Mouse (Mus musculus) erythroblast, embryonic 14.5 days (primary cell): ENCODE data around the gene Gata2. TPM values are rescaled to one million over a fixed set of nuclear protein-coding genes. Genes with fewer than 3 reads are reported as not detected.

ENCODE experiments used
- H3K27me3 ChIP-seq: 2 replicates; pipeline ENCODE4 v1.6.1; 2012; ENCODE audit warnings: inconsistent platforms; ENCODE audit not compliant: control insufficient read depth
- H3K36me3 ChIP-seq: 2 replicates; pipeline ENCODE4 v1.6.1; 2012; ENCODE audit warnings: mild to moderate bottlenecking, inconsistent platforms; ENCODE audit not compliant: control insufficient read depth
- H3K4me1 ChIP-seq: 2 replicates; pipeline ENCODE4 v1.6.1; 2012; ENCODE audit warnings: inconsistent platforms; ENCODE audit not compliant: control insufficient read depth
- H3K4me3 ChIP-seq: replicated peaks from 2 replicates; pipeline ENCODE3; 2012; ENCODE audit warnings: moderate library complexity, mild to moderate bottlenecking, inconsistent platforms
- H3K9me3 ChIP-seq: 2 replicates; pipeline ENCODE4 v1.6.1; 2012; ENCODE audit warnings: low read length, inconsistent platforms, mixed read lengths; ENCODE audit not compliant: control insufficient read depth
- GATA1 ChIP-seq: IDR thresholded peaks from 2 replicates; pipeline ENCODE4 v1.6.1; 2012; ENCODE audit warnings: low read length, inconsistent platforms, mixed read lengths
- TAL1 ChIP-seq: IDR thresholded peaks from 3 replicates; pipeline ENCODE4 v1.6.1; 2012; ENCODE audit warnings: low read length, inconsistent platforms, mixed read lengths
- polyA plus RNA-seq: library from polyadenylated mRNA; stranded (reverse); fragments of >175 nt; gene quantifications from 2 replicates; pipeline ENCODE4 v1.2.3, GENCODE M21; 2012

Gata2 gene
- polyA plus RNA-seq, 1 experiment = 0.82 TPM

GRCm38 (mm10) chr6:88199001-88199717 lies 5.5 kb downstream of the Gata2 start:
- TF ChIP-seq GATA1 (no peak), TAL1 (no peak)
- no peaks in the 10 kb centered on the region for H3K36me3 ChIP-seq
- peak overlapping the region; percentile 35 for H3K4me3 ChIP-seq
- H3K9me3 ChIP-seq = no peaks in the 10 kb centered on the region; the same call in 1 of the 2 replicates
- H3K4me1 ChIP-seq = peaks cover 32% of the 10 kb centered on the region
- peaks cover 100% of the 10 kb centered on the region for H3K27me3 ChIP-seq

- Histone ChIP-seq H3K9me3 (no peaks in the 10 kb centered on the region; the same call in 1 of the 2 replicates), H3K27me3 (peaks cover 100% of the 10 kb centered on the region), H3K4me1 (peaks cover 32% of the 10 kb centered on the region), H3K36me3 (no peaks in the 10 kb centered on the region), H3K4me3 (peak overlapping the region; percentile 19)
- no peak for TF ChIP-seq GATA1
- no peak for TF ChIP-seq TAL1
Measured at GRCm38 (mm10) chr6:88199718-88200692, 6.3 kb downstream of the Gata2 start.

- peaks cover 98% of the 10 kb centered on the region for H3K27me3 ChIP-seq
- no peaks in the 10 kb centered on the region; the same call in 1 of the 2 replicates for H3K9me3 ChIP-seq
- peaks cover 32% of the 10 kb centered on the region for H3K4me1 ChIP-seq
- H3K4me3 ChIP-seq = no peak overlapping the region
- no peaks in the 10 kb centered on the region for H3K36me3 ChIP-seq
- TF ChIP-seq TAL1 (no peak), GATA1 (no peak)
Measured at GRCm38 (mm10) chr6:88200693-88201609, 7.3 kb downstream of the Gata2 start.

- Histone ChIP-seq H3K9me3 (no peaks in the 10 kb centered on the region), H3K4me3 (no peak overlapping the region), H3K27me3 (peaks cover 91% of the 10 kb centered on the region), H3K4me1 (peaks cover 29% of the 10 kb centered on the region), H3K36me3 (no peaks in the 10 kb centered on the region)
- no peak for TF ChIP-seq TAL1
- no peak for TF ChIP-seq GATA1
Measured at GRCm38 (mm10) chr6:88201926-88202700, 8.4 kb downstream of the Gata2 start.

- no peak for TF ChIP-seq TAL1
- no peak for TF ChIP-seq GATA1
- H3K4me1 ChIP-seq = peaks cover 24% of the 10 kb centered on the region
- no peaks in the 10 kb centered on the region for H3K36me3 ChIP-seq
- H3K27me3 ChIP-seq = peaks cover 83% of the 10 kb centered on the region
- H3K9me3 ChIP-seq = no peaks in the 10 kb centered on the region
- no peak overlapping the region for H3K4me3 ChIP-seq
Measured at GRCm38 (mm10) chr6:88202921-88203690, 9.4 kb downstream of the Gata2 start.

GRCm38 (mm10) chr6:88203791-88204405 lies 10.2 kb downstream of the Gata2 start:
- Histone ChIP-seq H3K4me1 (peaks cover 16% of the 10 kb centered on the region), H3K4me3 (no peak overlapping the region), H3K27me3 (peaks cover 75% of the 10 kb centered on the region), H3K36me3 (no peaks in the 10 kb centered on the region), H3K9me3 (no peaks in the 10 kb centered on the region)
- TF ChIP-seq TAL1 = no peak
- no peak for TF ChIP-seq GATA1
